7 mouse cellular contexts compared by ENCODE assay signal in the genomic region with DNA sequence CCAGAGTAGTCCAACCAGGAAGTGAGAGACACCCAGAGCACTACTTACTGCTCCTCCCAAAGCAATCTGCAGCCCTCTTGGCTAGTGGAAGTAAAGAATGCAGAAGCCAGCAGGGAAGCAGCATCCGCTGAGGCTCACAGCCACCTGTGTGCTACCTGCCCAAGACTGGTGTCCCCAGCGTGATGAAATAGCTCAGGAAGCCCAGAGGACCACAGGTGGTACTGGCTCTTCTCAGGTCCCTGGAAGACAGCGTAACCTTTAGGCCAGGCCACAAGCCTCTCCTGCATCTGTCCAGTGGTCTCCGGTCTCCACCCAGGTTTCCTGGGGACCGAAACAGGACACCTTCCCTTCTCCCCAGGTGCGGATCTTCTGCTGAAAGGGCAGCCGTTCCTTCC. TPM values are rescaled to one million over a fixed set of nuclear protein-coding genes. Genes with fewer than 3 reads are reported as not detected.
DNase-seq lines count a peak whose midpoint lies in the region; ATAC-seq and TF ChIP-seq lines count a peak whose summit lies in the region.

No protein-coding gene starts in this region.

- peak; percentile 19 for DNase-seq in ES-E14 (ENCODE audit: low read depth, low spot score)
- DNase-seq in intestine, embryonic 14.5 days (ENCODE audit: low spot score), result no peak
- DNase-seq in gastrocnemius, postnatal 4 days (ENCODE audit: low spot score in 2 of 2), result no peak

- in situ Hi-C loops in ES-E14 (cut with MboI; ENCODE audit: low sequenced_read_pairs in 2 of 2, unreplicated experiment in 2 of 2), result no loop called here

- H3K9me3 ChIP-seq in ES-E14 (ENCODE audit: control insufficient read depth, insufficient read depth, low read depth, low read length), result no peaks in the 10 kb centered on the region
- H3K9me3 ChIP-seq in forebrain, embryonic 12.5 days, result no peaks in the 10 kb centered on the region
- no peaks in the 10 kb centered on the region for H3K9me3 ChIP-seq in intestine, embryonic 14.5 days (ENCODE audit: control insufficient read depth, low read length)
- H3K9me3 ChIP-seq in liver, embryonic 12.5 days (replicated peaks), result no peaks in the 10 kb centered on the region
- no peaks in the 10 kb centered on the region for H3K9me3 ChIP-seq in neural tube, embryonic 12.5 days

- peak; percentile 27; the same call in 1 of the 2 replicates for ATAC-seq in forebrain, embryonic 12.5 days (ENCODE audit: low FRiP score)
- ATAC-seq in intestine, embryonic 14.5 days (replicated peaks; ENCODE audit: low FRiP score, low TSS enrichment, low read depth), result peak; percentile 10; the same call in 1 of the 2 replicates
- ATAC-seq in liver, embryonic 12.5 days, result peak; percentile 19
- ATAC-seq in neural tube, embryonic 12.5 days (ENCODE audit: low FRiP score, low read depth), result peak; percentile 7; the same call in 1 of the 2 replicates

- WGBS in bone marrow, adult 2 months, result 16% methylated on average over 7 of the region's 7 CpGs
- WGBS in forebrain, embryonic 12.5 days, result 16% methylated on average over 6 of the region's 7 CpGs
- 21% methylated on average over 7 of the region's 7 CpGs for WGBS in intestine, embryonic 14.5 days
- 25% methylated on average over 7 of the region's 7 CpGs for WGBS in liver, embryonic 12.5 days (ENCODE audit: insufficient replicate concordance)
- WGBS in neural tube, embryonic 12.5 days, result 16% methylated on average over 7 of the region's 7 CpGs

- TF ChIP-seq POLR2A in bone marrow, adult 2 months (IDR thresholded peaks at IDR 0.05; ENCODE audit: borderline replicate concordance, control insufficient read depth, low read depth, low read length), result no peak

- H3K4me1 ChIP-seq in ES-E14 (ENCODE audit: control insufficient read depth in 2 of 2, insufficient read depth in 2 of 2, low read length in 2 of 2, poor library complexity in 1 of 2), result peaks cover 3 to 4% of the 10 kb centered on the region in 2 experiments; a peak in 1 of 4 replicates
- peaks cover 5% of the 10 kb centered on the region; the same call in 1 of the 2 replicates for H3K4me1 ChIP-seq in bone marrow, adult 2 months (ENCODE audit: control insufficient read depth, insufficient read depth, low read length)
- H3K4me1 ChIP-seq in forebrain, embryonic 12.5 days, result peaks cover 11% of the 10 kb centered on the region
- H3K4me1 ChIP-seq in intestine, embryonic 14.5 days (replicated peaks; ENCODE audit: control insufficient read depth, insufficient read depth, low read length), result no peaks in the 10 kb centered on the region
- H3K4me1 ChIP-seq in liver, embryonic 12.5 days, result no peaks in the 10 kb centered on the region; the same call in 1 of the 2 replicates
- H3K4me1 ChIP-seq in neural tube, embryonic 12.5 days, result 0 out of 2 replicates have a peak, but pooled peaks cover 6% of the 10 kb centered on the region

- TF ChIP-seq CTCF in bone marrow, adult 2 months (IDR thresholded peaks at IDR 0.05; ENCODE audit: control insufficient read depth, insufficient read depth, low read length), result no peak

- H3K4me2 ChIP-seq in forebrain, embryonic 12.5 days, result peak overlapping the region; percentile 74
- H3K4me2 ChIP-seq in intestine, embryonic 14.5 days (ENCODE audit: low read length), result peak overlapping the region; percentile 89
- H3K4me2 ChIP-seq in liver, embryonic 12.5 days, result peak overlapping the region; percentile 75
- H3K4me2 ChIP-seq in neural tube, embryonic 12.5 days (replicated peaks), result peak overlapping the region; percentile 76

- peak overlapping the region; percentile 68 to 75 for H3K4me3 ChIP-seq in ES-E14 (ENCODE audit: insufficient read depth in 1 of 2, low read depth in 1 of 2, low read length in 2 of 2, poor library complexity in 1 of 2, severe bottlenecking in 1 of 2)
- H3K4me3 ChIP-seq in bone marrow, adult 2 months (replicated peaks; ENCODE audit: control insufficient read depth, low read depth, low read length), result peak overlapping the region; percentile 74
- peak overlapping the region; percentile 73 for H3K4me3 ChIP-seq in forebrain, embryonic 12.5 days (replicated peaks)
- H3K4me3 ChIP-seq in intestine, embryonic 14.5 days (ENCODE audit: low read depth, low read length), result peak overlapping the region; percentile 52
- peak overlapping the region; percentile 60 for H3K4me3 ChIP-seq in liver, embryonic 12.5 days
- H3K4me3 ChIP-seq in neural tube, embryonic 12.5 days, result peak overlapping the region; percentile 64

- H3K27me3 ChIP-seq in forebrain, embryonic 12.5 days, result 0 out of 2 replicates have a peak, but pooled peaks cover 3% of the 10 kb centered on the region
- H3K27me3 ChIP-seq in intestine, embryonic 14.5 days (replicated peaks; ENCODE audit: control insufficient read depth, insufficient read depth, low read length), result no peaks in the 10 kb centered on the region
- peaks cover 19% of the 10 kb centered on the region for H3K27me3 ChIP-seq in liver, embryonic 12.5 days (replicated peaks)
- 0 out of 2 replicates have a peak, but pooled peaks cover 4% of the 10 kb centered on the region for H3K27me3 ChIP-seq in neural tube, embryonic 12.5 days (replicated peaks)

- no peaks in the 10 kb centered on the region for H3K36me3 ChIP-seq in ES-E14 (ENCODE audit: control insufficient read depth, insufficient read depth, low read length, poor library complexity, severe bottlenecking)
- no peaks in the 10 kb centered on the region for H3K36me3 ChIP-seq in forebrain, embryonic 12.5 days (replicated peaks)
- no peaks in the 10 kb centered on the region for H3K36me3 ChIP-seq in intestine, embryonic 14.5 days (ENCODE audit: control insufficient read depth, insufficient read depth, low read length)
- no peaks in the 10 kb centered on the region for H3K36me3 ChIP-seq in liver, embryonic 12.5 days
- no peaks in the 10 kb centered on the region for H3K36me3 ChIP-seq in neural tube, embryonic 12.5 days

- peak overlapping the region; percentile 6; the same call in 1 of the 2 replicates for H3K9ac ChIP-seq in ES-E14 (ENCODE audit: insufficient read depth, low read depth, low read length, poor library complexity, severe bottlenecking)
- peak overlapping the region; percentile 70 for H3K9ac ChIP-seq in forebrain, embryonic 12.5 days
- H3K9ac ChIP-seq in intestine, embryonic 14.5 days (ENCODE audit: low read length), result peak overlapping the region; percentile 51
- 0 out of 2 replicates have a peak overlapping the region, but pooled peaks have one; percentile 1 for H3K9ac ChIP-seq in liver, embryonic 12.5 days
- H3K9ac ChIP-seq in neural tube, embryonic 12.5 days, result peak overlapping the region; percentile 59

- no peak overlapping the region for H3K27ac ChIP-seq in ES-E14 (ENCODE audit: insufficient read depth, low read depth, low read length, poor library complexity, severe bottlenecking)
- peak overlapping the region; percentile 90 for H3K27ac ChIP-seq in bone marrow, adult 2 months (ENCODE audit: control insufficient read depth, insufficient read depth, low read depth, low read length, poor library complexity)
- H3K27ac ChIP-seq in forebrain, embryonic 12.5 days, result no peak overlapping the region
- no peak overlapping the region for H3K27ac ChIP-seq in intestine, embryonic 14.5 days (ENCODE audit: low read depth)
- H3K27ac ChIP-seq in liver, embryonic 12.5 days, result no peak overlapping the region
- no peak overlapping the region for H3K27ac ChIP-seq in neural tube, embryonic 12.5 days

TF ChIP-seq in ES-E14, 5 proteins besides CTCF, POLR2A, EP300 and RAD21:
- TF ChIP-seq ZNF384 (IDR thresholded peaks at IDR 0.05; ENCODE audit: low read depth, low read length) (no peak), ZC3H11A (IDR thresholded peaks at IDR 0.05; ENCODE audit: borderline replicate concordance, low read depth, low read length) (no peak), HCFC1 (IDR thresholded peaks at IDR 0.05; ENCODE audit: borderline replicate concordance, insufficient read depth, low read length) (no peak), MAFK (IDR thresholded peaks at IDR 0.05; ENCODE audit: insufficient read depth, low read depth, low read length) (no peak), CHD2 (IDR thresholded peaks at IDR 0.05; ENCODE audit: low read depth, low read length) (no peak)

RNA-seq across cellular contexts. Expression of gene Slc16a7, which starts 0.8 kb away (rescaled TPM):
- 0.58 and 1.1 TPM in 2 replicates for total RNA-seq in ES-E14 (2012; rRNA removed)
- polyA plus RNA-seq in bone marrow, adult 2 months (2011; ENCODE audit: insufficient read depth, insufficient read length, low replicate concordance, missing spikeins), result 0.68 and 3.5 TPM in 2 replicates
- polyA plus RNA-seq in forebrain, embryonic 12.5 days (2016; fragmentation: Nextera tagmentation; extraction: Ambion mirVana), result 2.2 and 3.4 TPM in 2 replicates
- polyA plus RNA-seq in intestine, embryonic 14.5 days (2014; fragmentation: Nextera tagmentation; extraction: Ambion mirVana), result 4.7 and 5.4 TPM in 2 replicates
- 6.8 and 7.4 TPM in 2 replicates for polyA plus RNA-seq in liver, embryonic 12.5 days (2016; fragmentation: Nextera tagmentation; extraction: Ambion mirVana)
- 4.5 and 5.4 TPM in 2 replicates for polyA plus RNA-seq in neural tube, embryonic 12.5 days (2016; fragmentation: Nextera tagmentation; extraction: Ambion mirVana)
- total RNA-seq in gastrocnemius, postnatal 4 days (2021), result 1 to 10 TPM; 3.1 to 4.9 TPM

Comparison
In these comparisons a context has a peak if more than half of its experiments do, and no peak if none do; other contexts are left out.
1. H3K9ac ChIP-seq: peak in every context shown above with its lines; median percentile 70 in forebrain, embryonic 12.5 days; 59 in neural tube, embryonic 12.5 days; 51 in intestine, embryonic 14.5 days; 6 in ES-E14; 1 in liver, embryonic 12.5 days.